Mouse (Mus musculus): ENCODE data around the gene Mrpl44.

The Mrpl44 gene

GRCm38 (mm10) chr1:79775927-79776458, at the start of gene Mrpl44, which contains the start of gene Wdfy1:
TSS of gene Mrpl44 (plus strand) at chr1:79776018.
TSS of gene Wdfy1 (minus strand) at chr1:79776143.
- DNase-seq (ENCODE audit: low spot score in 2 of 2), result peak; percentile 91 to 99

- no peak for DNase-seq (ENCODE audit: low spot score in 2 of 2)
Observed at GRCm38 (mm10) chr1:79734794-79735193, 41.0 kb upstream of the Mrpl44 start.

- DNase-seq (ENCODE audit: low spot score in 2 of 2), result no peak
Observed at GRCm38 (mm10) chr1:79736408-79736807, 39.4 kb upstream of the Mrpl44 start.

GRCm38 (mm10) chr1:79739726-79740125, 36.1 kb upstream of the Mrpl44 start:
- no peak for DNase-seq (ENCODE audit: low spot score in 2 of 2)

- DNase-seq (ENCODE audit: low spot score in 2 of 2), result no peak
Observed at GRCm38 (mm10) chr1:79741002-79741401, 34.8 kb upstream of the Mrpl44 start.

- no peak for DNase-seq (ENCODE audit: low spot score in 2 of 2)
Observed at GRCm38 (mm10) chr1:79742949-79743348, 32.9 kb upstream of the Mrpl44 start.

GRCm38 (mm10) chr1:79743385-79743784, 32.4 kb upstream of the Mrpl44 start:
- DNase-seq (ENCODE audit: low spot score in 2 of 2), result no peak

- no peak for DNase-seq (ENCODE audit: low spot score in 2 of 2)
Observed at GRCm38 (mm10) chr1:79746056-79746455, 29.8 kb upstream of the Mrpl44 start.

- no peak for DNase-seq (ENCODE audit: low spot score in 2 of 2)
Observed at GRCm38 (mm10) chr1:79751186-79751585, 24.6 kb upstream of the Mrpl44 start.

GRCm38 (mm10) chr1:79752015-79752695, 23.7 kb upstream of the Mrpl44 start:
- DNase-seq (ENCODE audit: low spot score in 2 of 2), result no peak

GRCm38 (mm10) chr1:79752714-79753340, 23.0 kb upstream of the Mrpl44 start:
- DNase-seq (ENCODE audit: low spot score in 2 of 2), result no peak

- DNase-seq (ENCODE audit: low spot score in 2 of 2), result no peak
Observed at GRCm38 (mm10) chr1:79753456-79753855, 22.4 kb upstream of the Mrpl44 start.

- DNase-seq (ENCODE audit: low spot score in 2 of 2), result no peak
Observed at GRCm38 (mm10) chr1:79754936-79755335, 20.9 kb upstream of the Mrpl44 start.

- no peak for DNase-seq (ENCODE audit: low spot score in 2 of 2)
Observed at GRCm38 (mm10) chr1:79755376-79755775, 20.4 kb upstream of the Mrpl44 start.

GRCm38 (mm10) chr1:79756417-79756816, 19.4 kb upstream of the Mrpl44 start:
- no peak for DNase-seq (ENCODE audit: low spot score in 2 of 2)

GRCm38 (mm10) chr1:79757161-79757560, 18.7 kb upstream of the Mrpl44 start:
- no peak for DNase-seq (ENCODE audit: low spot score in 2 of 2)

- no peak for DNase-seq (ENCODE audit: low spot score in 2 of 2)
Observed at GRCm38 (mm10) chr1:79757597-79757996, 18.2 kb upstream of the Mrpl44 start.

GRCm38 (mm10) chr1:79759006-79759405, 16.8 kb upstream of the Mrpl44 start:
- no peak for DNase-seq (ENCODE audit: low spot score in 2 of 2)

GRCm38 (mm10) chr1:79759436-79759972, 16.3 kb upstream of the Mrpl44 start:
- no peak for DNase-seq (ENCODE audit: low spot score in 2 of 2)

GRCm38 (mm10) chr1:79760656-79761055, 15.2 kb upstream of the Mrpl44 start:
- DNase-seq (ENCODE audit: low spot score in 2 of 2), result no peak

- peak in 1 of 2 experiments; percentile 79 for DNase-seq (ENCODE audit: low spot score in 2 of 2)
Observed at GRCm38 (mm10) chr1:79761106-79761916, 14.5 kb upstream of the Mrpl44 start.

GRCm38 (mm10) chr1:79761917-79762271, 13.9 kb upstream of the Mrpl44 start:
- DNase-seq (ENCODE audit: low spot score in 2 of 2), result no peak

All from left cerebral cortex, adult 9 months (tissue).